Mouse (Mus musculus): ENCODE measurements around the gene Nav1.

DNA sequence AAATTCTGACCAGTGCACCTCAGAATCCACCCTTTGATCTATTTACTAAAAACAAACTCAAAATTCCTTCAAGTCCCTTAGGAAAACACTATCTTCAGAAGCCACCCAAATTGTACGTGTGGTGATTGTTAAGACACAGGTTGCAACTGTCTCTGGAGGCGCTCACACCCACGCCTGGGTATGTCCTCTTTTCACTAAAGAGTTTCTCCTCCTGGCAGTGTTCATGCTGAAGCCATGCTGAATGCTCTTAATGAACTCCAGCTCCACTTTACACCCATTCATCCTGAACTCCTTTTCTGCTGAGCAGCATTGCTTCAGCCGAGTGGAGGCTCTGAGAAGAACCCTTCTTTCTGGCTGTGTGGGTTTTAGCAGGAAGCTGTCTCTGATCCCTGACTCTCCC, 53.9 kb downstream of the Nav1 start:
- TF ChIP-seq POLR2A (IDR thresholded peaks at IDR 0.05; ENCODE audit: low read depth, low read length), result no peak
- TF ChIP-seq CTCF (IDR thresholded peaks at IDR 0.05; ENCODE audit: extremely low read depth, insufficient read depth, insufficient read length, insufficient replicate concordance), result no peak
